Mouse (Mus musculus) megakaryocyte-erythroid progenitor cell, adult 5-6 weeks (primary cell): ENCODE data around the gene Eif3b. TPM values are rescaled to one million over a fixed set of nuclear protein-coding genes. Genes with fewer than 3 reads are reported as not detected.
"Not testable (repeated sequence)": the region's sequence is repeated elsewhere in the genome, so short reads cannot be mapped to it uniquely, and the experiment has no call there.

ENCODE experiments used
- ATAC-seq: replicated peaks from 2 replicates; pipeline ENCODE4 v1.8.0; 2016; ENCODE audit warnings: mild to moderate bottlenecking, inconsistent platforms; ENCODE audit not compliant: severe bottlenecking, poor library complexity, low FRiP score, low TSS enrichment
- total RNA-seq, 2 experiments: library from RNA; stranded (forward) in 1 of 2; stranded (reverse) in 1 of 2; fragments of 200-1000, 215-1000 nt in 1 of 2; fragments of >200 nt in 1 of 2; fragmentation: Nextera tagmentation in 1 of 2; gene quantifications; 2 replicates each; pipeline ENCODE4 v1.2.3; 2014 to 2017

Eif3b gene
- total RNA-seq, 2 experiments from 2014 or later: 260 to 301 TPM

DNA sequence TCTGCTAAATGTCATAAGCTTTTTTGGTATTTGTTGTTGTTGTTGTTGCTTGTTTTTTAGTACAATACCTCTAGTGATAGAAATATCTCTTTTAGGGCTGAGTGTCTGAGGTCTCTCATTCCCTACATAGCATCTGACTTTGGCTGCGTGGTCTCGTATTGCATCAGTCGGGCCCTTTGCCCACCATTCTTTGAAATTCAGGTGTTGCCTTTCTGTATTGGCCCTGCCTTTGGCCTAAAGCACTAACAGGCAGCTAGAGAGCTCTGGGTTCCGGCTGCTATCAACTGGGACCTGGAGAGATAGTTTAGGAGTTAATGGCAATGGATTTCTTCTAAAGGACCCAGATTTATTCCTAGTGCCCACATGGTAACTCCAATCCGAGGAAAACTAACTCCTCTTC lies 27.1 kb upstream of the Eif3b start:
- no peak for ATAC-seq

DNA sequence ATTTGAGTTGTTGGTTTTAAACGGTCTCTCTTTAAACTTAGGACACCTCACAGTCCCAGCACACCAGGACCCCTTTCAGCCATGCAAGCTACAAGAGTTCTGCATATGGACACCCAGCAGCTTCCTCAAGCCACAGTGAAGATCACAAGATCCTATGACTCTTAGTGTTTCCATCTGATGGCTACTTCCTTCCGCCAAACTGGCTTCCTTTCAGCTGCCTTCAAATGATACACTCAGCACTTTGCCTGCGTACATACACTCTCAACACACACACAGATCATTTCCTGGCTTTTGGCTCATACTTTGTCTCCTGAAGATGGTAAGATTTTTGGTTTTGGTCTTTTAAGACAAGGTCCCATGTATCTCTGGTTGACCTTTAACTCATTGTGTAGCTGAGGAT lies 26.4 kb upstream of the Eif3b start:
- no peak for ATAC-seq

DNA sequence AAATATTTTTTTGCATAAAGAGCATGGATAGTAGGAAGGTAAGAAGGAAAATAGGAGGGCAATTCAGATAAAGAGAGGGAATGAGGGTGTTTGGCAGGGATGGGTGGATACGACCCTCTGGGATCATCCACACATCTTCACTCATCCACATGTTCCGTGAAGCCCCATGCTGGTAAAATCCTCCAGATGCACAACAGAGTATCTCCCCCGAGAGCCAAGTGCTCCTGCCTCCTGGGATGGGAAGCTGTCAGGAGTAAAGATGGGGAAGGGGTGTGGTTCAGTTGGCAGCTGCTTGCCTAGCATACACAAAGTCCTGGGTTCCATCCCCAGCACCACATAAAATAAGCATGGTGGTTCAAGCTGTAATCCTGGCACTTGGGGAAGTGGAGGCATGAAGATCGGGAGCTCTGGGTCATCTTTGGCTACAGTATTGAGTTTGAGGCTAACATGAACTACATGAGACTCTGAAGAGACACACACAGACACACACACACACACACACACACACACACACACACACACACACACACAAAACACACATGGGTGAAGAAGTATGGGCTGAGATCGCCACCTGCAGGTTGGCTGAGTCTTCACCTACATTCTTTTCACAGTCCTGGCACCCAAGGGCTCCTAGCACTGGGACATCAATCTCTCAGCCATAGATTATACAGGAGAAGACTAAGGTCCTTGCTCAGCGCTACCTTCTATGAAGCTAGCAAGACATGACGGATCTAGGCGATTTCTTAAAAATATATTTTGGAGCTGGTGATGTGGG lies 22.8 kb upstream of the Eif3b start:
- ATAC-seq: peak; percentile 65; the same call in 1 of the 2 replicates

DNA sequence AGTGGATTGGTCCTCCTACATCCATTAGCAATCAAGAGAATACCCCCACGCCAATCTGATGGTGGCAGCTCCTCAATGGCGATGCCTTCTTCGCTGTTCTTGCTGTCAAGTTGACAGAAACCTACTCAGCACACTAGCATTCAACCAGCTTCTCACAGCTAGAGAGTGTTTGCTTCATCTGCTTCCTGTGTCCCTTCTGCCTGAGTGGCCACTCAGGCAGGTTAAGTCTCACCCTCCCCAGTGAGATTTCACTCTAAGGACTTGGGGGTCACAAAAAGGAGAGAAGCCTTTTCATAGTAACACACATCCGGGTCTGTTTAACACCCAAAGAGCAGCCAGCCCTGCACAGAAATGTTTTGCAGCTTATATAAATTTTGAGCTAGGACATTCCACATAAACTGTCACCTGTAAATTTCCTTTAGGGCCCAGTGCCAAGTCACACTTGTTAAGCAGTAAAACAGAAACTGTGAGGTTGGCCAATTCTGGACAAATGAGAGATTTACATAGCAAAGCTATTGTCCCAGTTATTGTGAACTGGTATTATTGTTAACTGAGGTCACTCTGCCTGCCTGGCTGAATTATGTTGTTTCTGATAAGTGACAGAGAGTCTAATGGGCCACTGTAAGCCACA lies 16.4 kb upstream of the Eif3b start:
- ATAC-seq: no peak

DNA sequence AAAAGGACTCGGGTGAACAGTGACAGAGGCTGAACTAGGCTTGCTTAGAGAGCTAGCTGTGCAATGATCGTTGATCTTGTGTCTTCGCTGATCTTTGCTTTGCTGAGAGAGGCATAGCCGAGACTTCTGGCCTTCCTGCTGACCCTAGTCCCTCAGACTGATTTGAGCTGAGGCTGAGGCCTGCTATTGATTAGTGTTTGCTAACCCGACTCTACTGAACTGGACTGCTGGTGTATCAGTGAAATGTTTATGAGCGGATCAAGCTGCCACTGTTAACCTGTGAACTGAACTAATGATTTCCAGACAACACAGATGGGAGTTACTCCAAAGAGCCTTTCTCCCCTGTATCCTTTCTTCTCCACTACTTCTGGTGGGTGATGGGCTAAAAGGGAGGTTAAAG lies 14.0 kb upstream of the Eif3b start:
- no peak for ATAC-seq

DNA sequence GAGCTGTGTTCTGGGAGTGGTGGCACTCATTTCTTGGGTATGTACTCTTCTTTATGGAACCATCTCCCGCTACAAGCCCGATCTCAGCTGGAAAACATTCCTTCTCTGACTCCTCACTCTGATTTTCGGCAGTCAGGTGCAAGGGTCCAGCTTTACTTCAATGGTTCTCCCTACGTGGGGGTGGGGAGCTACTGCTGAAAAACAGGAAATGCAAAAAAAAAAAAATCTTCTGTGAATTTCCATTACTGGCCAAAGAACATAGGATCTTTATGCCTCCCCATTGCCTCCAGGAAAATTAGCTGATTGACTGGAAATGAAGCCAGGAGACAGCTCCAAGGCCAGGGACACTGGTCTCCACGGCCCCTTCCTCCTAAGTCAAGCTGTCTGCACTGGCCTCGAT lies 12.5 kb upstream of the Eif3b start:
- ATAC-seq: no peak

DNA sequence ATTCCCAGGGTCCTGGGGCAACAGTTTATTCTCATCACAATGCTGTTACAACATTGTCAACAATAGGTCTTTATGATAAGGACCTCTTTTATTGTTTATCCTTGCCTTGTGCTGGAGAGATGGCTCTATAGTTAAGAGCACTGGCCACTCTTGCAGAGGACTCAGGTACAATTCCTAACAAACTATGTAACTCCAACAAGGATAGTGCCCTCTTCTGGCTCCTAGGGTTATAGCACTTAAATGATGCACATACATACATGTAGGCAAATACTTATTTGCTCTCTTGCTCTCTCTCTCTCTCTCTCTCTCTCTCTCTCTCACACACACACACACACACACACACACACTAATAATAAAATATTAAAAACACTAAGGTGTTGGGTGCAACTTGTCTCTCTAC lies 10.3 kb upstream of the Eif3b start:
- no peak for ATAC-seq

DNA sequence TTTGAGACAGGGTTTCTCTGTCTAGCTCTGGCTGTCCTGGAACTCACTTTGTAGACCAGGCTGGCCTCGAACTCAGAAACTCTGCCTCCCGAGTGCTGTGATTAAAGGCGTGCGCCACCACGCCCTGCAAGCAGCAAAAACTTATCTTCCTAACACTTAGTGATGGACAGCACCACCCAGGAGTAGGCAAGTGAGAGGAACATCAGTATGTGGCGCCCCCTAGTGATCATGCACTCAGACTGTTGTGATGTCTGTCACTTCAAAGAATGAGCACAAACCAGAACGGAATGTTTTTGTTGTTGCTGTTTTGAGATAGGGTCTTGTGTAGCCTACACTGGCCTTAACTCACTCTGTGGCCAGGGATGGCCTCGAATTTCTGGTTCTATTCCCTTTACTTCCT lies 7.8 kb upstream of the Eif3b start:
- peak; percentile 90 for ATAC-seq

DNA sequence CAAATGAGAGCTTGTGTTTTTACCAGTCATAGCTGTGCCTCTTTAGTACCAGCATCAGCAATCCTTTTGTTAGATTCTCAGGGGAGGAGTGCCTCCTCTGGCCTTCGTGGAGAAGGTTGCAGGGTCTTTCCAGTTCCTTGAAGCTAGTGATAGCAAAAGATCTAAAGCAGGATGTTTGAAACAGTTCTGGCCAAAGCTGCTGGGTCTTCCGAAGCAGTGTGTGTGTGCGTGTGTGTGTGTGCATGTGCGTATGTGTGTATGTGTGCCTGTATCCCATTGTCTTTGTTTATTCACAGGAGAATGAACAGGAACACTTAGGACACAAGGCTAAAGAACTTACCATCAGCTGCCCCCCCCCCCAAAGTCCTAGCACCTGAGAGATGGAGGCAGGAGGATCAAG lies 4.5 kb upstream of the Eif3b start:
- ATAC-seq: no peak

DNA sequence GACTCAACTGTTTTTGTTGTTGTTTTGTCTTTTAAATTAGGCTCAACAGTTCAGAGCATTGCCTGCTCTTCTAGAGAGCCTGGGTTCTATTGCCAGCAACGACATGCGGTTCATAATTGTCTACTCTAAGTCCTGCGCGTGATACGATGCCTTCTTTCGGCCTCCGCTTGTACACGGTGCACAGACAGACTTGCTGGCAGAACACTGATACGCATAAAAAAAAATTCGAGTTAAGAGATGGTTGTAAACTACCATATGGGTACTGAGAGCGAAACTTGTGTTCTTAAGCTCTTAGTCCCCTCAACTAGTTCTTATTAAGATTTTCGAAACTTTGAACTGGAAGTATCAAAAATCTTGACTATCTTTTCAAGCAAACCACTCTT lies 1.0 kb upstream of the Eif3b start:
- peak; percentile 16 for ATAC-seq

DNA sequence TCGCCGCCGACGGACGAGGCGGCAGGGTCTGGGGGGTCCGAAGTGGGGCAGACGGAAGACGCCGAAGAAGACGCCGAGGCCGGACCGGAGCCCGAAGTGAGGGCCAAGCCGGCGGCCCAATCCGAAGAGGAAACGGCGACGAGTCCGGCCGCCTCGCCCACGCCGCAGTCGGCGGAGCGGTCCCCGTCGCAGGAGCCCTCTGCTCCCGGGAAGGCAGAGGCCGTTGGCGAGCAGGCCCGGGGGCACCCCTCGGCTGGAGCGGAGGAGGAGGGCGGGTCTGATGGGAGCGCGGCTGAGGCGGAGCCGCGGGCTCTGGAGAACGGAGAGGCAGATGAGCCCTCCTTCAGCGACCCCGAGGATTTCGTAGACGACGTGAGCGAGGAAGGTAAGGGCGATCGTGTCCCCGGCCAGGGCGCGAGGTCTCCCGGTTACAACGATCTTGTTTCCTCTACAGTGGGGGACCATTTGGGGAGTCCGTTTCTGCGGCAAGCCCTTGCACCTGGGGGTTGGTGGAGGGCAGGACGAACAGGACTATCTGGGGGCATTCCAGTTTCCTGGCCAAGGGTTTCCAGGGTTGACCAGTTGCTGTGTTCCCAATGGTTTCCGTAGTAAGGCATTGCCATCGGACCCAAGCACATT lies 433 bp downstream of the Eif3b start:
- peak; percentile 27; the same call in 1 of the 2 replicates for ATAC-seq

DNA sequence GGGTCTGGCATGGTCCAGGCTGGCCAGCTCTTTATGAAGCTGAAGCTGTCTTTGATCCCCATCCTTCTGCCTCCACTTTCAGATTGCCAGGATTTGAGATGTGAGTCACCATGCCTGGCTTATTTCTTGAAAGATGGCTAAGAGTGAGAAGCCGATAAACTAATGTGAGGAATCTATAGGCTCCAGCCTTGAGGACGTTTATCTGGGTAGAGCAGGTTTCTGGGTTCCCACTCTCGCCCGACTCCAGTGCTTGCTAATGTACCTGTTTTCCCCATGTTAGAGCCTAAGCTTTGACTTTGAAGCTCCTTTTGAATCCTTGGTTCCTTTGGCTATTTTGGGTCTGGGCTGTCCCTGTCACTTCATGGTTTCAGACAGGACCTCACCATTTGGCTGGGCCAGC lies 1.5 kb downstream of the Eif3b start:
- peak; percentile 39; the same call in 1 of the 2 replicates for ATAC-seq

DNA sequence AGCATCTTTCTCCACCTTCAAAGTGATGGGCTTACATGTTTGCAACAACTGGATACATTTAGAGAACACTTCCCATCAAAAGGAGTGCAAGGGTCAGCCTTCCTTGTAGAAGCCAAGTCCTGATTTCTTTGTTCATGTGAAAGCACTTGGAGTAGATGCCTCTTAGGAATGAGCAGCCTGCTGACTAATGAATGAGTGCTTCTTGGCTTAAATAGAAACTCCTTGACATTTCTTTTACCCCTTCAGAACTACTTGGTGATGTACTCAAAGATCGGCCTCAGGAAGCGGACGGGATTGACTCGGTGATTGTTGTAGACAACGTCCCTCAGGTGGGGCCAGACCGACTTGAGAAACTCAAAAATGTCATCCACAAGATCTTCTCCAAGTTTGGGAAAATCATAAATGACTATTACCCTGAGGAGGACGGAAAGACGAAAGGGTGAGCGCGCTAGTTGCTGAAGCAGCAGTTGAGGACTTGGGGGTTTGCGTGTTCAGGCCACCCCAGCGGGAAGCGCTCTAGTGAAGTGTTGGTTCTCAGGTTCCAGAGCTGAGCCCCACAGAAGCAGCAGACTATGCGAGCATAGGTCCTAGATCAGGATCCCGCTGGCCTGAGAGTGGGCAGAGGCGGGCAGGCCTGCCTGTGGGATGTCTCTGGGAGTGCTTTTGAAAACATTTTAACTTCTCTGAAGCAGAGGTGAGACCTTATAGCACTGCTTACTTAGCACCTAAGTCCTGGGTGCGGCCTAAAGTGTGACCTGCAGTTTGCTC lies 6.1 kb downstream of the Eif3b start:
- ATAC-seq: no peak

DNA sequence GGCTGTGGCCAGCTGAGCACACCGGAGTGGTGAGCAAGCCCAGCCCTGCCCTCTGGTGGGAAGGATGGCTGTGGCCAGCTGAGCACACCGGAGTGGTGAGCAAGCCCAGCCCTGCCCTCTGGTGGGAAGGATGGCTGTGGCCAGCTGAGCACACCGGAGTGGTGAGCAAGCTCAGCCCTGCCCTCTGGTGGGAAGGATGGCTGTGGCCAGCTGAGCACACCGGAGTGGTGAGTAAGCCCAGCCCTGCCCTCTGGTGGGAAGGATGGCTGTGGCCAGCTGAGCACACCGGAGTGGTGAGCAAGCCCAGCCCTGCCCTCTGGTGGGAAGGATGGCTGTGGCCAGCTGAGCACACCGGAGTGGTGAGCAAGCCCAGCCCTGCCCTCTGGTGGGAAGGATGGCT lies 20.0 kb downstream of the Eif3b start:
- not testable (repeated sequence) for ATAC-seq

DNA sequence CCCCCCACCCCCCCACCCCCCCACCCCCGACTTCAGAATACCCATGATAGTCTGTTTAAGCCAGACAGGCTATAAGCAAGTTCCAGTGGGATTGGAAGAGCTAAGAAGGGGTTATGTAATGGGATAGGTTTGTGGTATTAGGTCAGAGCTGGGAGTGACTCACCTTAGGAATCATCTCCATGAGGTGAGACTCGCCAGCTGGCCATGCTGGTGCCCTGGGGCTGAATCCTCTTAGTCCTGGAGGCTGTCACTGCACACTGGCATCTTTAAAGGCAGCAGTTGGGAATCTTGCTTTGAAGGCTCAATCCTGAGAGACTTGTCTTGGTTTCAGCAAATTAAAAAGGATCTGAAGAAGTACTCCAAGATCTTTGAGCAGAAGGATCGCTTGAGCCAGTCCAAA lies 22.3 kb downstream of the Eif3b start:
- ATAC-seq: no peak

DNA sequence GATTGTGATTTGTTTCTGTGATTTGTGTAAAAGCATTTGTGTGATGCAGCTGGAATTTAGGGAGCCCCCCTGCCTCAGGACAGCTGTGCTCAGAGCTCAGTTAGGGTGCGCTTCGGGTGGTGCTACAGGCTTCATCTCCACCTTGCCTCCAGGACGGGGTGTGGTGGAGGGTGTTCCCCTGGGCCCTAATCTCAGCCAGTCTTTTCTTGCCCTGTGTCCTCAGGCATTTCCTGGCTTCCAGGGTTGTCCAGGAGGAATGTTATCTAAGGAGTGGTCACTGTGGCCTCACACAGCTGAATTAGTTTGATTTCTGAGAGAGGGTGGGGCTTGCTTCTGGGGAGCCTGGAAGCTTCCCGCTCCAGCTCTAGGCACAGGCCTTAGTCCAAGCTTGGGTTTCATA lies 24.9 kb downstream of the Eif3b start:
- ATAC-seq: no peak

DNA sequence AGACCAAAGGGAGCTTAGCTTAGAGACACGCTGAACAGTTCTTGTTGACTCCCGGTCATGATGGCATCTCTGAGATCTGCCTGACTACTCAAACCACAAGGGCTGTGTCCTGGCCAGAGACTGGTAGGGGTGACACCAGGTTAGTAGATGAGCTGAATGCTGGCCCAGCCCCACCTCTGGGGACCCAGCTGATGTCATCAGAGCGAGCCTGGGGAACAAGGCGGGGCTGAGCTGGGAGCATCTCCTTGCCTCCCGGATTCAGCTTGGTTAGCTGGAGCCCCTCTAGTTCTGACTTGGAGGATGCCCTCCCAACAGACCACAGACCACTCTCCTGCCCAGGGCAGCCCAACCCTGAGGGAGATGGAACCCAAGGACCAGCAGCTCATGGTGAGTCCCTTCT lies 26.2 kb downstream of the Eif3b start, which contains the start of gene Gm4869:
TSS of gene Gm4869 (plus strand) at position 301 of the 400 bp plus-strand sequence.
- ATAC-seq: 0 out of 2 replicates have a peak, but pooled peaks have one; percentile 19

DNA sequence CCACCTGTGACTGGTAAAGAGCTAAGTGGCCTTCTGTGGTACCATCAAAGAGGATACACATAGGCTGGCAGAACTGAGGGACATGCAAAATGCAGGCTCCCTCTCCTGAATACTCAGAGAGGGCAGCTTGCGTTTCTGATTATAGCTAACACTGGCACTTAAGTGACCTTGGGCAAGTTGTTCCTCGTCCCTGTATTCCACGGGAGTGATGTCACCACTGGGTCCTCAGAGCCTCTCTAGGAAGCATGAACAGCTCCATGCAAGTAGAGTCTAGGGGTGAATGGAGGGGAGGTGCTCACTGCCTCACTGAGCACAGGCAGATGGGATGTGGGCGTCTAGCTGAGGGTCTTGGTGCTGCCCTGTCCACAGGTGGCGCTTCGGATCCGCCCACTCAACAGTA lies 26.9 kb downstream of the Eif3b start:
- ATAC-seq: no peak

DNA sequence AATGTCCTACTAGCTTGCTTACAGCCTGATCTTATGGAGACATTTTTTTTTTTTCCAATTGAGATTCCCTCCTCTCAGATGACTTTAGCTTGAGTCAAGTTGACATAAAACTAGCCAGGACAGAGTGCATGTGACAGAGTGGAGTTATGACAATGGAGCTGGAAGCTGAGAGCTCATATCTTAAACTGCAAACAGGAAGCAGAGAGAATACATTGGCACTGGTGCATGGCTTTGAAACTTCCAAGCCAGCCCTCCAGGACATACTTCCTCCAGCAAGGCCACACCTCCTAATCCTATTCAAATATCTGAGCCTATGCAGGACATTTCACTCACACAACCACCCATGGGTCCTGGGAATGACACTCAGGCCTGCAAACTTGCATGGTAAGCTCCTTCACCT lies 35.4 kb downstream of the Eif3b start:
- no peak for ATAC-seq

DNA sequence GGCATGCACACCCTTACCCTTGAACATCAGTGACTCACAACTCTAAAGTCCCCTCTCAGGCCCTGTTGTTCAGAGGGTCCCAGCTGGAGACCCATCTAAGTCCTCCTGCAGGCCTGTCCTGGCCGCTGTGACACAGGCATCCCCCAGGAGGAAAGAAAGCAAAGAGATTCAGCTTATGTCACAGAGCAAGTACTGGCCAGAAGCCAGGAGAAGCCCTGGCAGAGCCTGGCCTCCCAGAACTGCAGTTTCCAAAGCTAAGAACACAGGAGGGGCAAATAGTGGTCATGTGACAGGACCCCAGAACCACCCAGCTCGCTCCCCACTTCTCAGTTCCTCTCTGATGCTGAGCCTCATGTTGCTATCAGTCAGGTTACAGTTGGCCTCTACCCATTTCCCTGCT lies 36.3 kb downstream of the Eif3b start:
- ATAC-seq: no peak
